Mouse (Mus musculus) lung, postnatal 4 days (tissue): Measurements from ENCODE around the gene Anxa4.

Experiments
- DNase-seq, 2 experiments: peaks; one replicate each; pipeline ENCODE4 v3.0.0; 2021

The Anxa4 gene

DNA sequence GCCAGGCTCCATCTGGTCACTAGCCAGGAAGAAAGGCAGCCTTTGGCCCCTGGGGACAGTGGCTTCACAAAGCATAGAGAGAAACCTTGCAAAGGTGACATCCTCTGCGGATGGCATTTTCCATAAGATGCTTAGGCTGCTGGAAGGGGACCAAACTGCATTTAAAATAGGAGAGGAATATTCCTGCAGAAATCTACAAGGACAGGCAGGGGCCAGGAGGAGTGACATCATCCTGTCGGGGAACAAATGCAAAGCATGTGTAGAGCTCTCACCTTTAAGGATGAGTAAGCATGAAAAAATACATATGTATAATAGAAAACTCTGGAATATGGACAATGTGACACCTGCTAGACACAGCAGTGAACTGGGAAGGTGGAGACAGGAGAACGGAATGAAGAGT lies 7.1 kb upstream of the Anxa4 start:
- DNase-seq: no peak

GRCm38 (mm10) chr6:86797455-86797854 lies 4.1 kb upstream of the Anxa4 start:
- peak in 1 of 2 experiments; percentile 36 for DNase-seq

DNA sequence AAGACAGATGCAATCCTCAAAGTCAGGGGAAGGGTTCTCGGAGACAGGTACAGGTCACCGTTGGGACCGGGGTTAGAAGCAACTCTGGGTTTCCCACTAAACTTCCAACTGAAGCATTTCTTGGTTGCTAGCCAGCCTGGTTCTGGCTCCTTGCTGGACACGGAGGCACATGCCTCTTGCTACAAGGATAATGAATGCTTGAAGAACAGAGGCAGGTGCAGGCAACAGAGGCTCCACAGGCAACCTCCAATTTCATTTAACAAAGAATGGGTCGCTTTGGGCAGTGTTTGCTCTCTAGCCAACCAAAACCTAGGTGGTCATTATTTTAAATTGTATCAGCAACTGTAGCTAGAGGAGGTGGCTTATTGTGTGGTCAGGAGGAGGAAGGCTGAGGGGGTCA lies 573 bp upstream of the Anxa4 start:
- no peak for DNase-seq

GRCm38 (mm10) chr6:86790351-86790943 lies 2.9 kb downstream of the Anxa4 start:
- peak in 1 of 2 experiments; percentile 18 for DNase-seq

- DNase-seq: peak in 1 of 2 experiments; percentile 46
Observed at GRCm38 (mm10) chr6:86788242-86788641, 5.1 kb downstream of the Anxa4 start.

DNA sequence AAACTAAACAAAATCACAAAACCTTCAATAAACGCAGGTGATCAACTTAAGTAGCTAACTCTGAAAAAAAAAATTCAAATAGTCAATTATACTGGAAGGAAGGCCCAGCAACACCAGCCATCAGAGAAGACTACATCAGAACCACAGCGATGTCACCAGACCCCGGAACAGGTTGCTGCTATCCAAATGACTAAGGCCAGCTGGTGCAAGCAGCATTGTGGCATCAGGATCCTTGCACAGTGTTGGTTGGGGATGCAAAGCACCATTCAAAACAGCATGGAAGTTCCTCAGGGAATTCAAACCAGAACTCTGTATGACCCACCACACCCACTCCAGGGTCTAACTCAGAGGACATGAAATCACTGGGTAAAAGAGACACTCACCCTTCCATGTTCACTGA lies 6.8 kb downstream of the Anxa4 start:
- no peak for DNase-seq

- peak in 1 of 2 experiments; percentile 15 for DNase-seq
Observed at GRCm38 (mm10) chr6:86784739-86785138, 8.6 kb downstream of the Anxa4 start.

GRCm38 (mm10) chr6:86782342-86782741 lies 11.0 kb downstream of the Anxa4 start:
- DNase-seq: no peak

GRCm38 (mm10) chr6:86781361-86781957 lies 11.9 kb downstream of the Anxa4 start:
- DNase-seq: no peak

DNA sequence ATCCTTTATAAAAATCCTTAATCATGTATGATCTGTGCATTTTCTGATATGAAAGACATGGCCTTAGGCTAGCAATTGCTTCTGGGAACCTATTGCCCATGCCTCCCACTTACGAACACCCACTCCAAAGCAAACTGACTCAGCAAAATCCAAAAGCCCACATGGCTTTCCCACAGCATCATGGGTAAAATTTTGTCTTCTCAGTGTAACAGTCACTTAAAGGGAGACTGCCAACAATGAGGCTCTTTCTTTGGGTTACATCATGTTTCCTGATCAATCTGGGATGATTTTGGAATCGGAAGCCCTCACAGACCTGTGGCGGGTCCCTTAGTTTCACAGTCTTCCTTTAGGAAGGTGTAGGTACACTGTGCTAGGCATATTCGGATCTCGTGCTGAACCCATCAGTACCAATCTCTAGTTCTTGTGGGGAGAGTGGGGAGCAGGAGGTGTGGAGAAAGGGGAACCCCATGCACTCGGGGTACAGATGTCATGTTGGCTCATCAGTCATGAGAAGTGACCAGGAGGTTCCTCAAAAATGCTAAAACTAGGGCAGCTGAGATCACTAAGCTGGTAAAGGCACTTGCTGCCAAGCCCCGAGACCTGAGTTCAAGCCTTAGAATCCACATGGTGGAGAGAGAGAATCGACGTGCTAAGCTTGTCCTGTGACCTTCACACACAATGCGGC lies 14.3 kb downstream of the Anxa4 start:
- DNase-seq: no peak

DNA sequence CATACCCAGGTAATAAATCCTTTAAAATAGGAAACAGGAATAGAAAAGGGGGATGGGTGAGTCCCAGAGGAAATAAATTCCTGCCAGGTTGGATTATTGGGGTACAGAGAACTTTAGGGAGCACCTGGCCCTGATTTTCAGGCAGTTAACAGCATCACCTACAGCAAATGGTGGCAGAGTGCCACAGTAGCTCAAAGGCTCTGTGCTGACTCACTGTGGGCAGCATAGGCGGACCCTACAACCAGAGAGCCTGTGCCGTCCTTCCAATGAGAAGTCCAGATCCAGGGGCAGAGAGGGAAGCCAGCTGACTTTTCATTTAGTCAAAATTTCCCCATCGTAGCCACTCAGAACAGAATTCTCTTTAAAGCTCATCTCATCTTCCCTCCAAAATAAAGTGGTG lies 16.2 kb downstream of the Anxa4 start:
- no peak for DNase-seq

DNA sequence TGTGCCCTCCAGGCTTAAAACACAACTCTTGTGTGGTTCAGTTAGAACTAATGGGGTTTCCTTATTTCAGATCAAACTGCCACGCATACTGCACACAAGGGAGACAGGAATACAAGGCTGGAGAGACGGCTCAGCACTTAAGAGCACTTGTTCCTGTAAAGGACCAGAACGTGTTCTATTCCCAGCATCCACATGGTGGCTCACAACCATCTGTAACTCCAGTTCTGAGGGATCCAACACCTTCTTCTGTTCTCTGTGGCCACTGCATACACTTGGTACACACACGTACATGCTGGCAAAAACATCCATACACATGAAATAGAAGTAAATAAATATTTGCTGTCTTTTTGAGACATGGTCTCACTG lies 16.7 kb downstream of the Anxa4 start:
- no peak for DNase-seq

DNA sequence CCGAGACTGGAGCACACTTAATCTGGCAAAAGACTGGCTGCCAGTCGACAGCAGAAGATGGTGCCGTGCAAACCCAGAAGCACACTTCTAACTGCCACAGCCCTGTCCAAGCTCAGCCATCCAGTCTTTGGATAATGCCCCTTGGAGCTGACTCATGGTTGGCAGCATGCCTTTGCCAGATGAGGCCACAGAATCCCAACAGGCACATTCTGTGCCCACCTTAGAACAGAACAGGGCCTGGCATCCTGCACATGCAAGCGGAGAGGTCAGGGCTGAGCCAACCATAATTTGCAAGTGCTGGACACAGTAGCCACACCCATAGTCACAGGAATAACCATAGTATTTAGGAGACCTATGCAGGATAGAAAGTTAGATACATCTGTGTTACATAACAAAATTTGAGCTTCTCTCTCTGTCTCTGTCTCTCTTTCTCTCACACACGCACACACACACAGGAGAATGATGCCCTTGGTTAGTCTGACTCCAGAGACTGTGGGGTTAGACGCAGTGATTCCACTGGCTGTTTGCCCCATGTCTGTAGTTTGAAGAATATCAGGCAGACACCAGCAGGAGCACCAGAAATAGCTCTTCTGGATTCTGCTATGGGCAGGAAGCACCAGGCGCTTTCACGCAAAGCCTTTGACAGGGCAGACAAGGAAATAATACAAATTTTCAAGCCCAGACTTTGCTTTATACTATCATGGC lies 17.2 kb downstream of the Anxa4 start:
- DNase-seq: no peak

- no peak for DNase-seq
Observed at GRCm38 (mm10) chr6:86774937-86775336, 18.4 kb downstream of the Anxa4 start.

DNA sequence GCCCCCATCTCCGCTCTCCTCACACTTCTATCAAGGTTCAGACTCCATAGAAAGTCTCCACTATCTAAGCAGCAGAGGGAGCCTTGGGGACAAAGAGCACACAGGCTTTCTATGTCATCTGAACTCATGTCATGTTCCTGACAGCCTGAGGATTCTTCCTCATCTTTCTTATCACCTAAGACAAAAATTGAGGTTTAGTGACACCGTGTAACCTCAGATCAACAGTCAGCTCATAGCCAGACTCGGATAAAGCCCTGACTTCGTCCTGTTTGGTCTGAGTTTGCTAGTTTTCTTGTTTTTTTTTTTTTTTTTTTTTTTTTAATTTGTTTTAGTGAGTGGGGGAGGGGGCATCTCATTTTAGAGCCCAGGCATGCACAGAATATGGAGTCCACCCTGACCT lies 19.6 kb downstream of the Anxa4 start:
- no peak for DNase-seq

DNA sequence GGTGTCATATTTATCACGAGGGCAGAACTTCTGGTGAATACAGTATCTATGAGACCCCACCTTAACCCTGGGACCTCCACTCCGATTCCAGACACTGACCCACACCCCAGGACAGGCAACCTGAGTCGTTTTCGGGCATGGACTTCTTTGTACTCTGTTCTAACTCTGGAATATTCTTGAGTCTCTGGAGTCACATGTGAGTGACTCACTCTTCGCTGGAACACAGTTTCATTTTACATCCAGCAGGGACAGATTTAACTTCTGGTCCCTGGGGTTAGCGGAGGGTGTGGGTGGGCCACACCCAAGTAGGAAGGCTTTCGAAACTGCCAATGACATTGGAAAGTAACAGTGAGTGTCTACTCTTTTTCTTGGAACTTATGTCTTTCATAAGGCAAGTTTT lies 20.8 kb downstream of the Anxa4 start:
- no peak for DNase-seq

DNA sequence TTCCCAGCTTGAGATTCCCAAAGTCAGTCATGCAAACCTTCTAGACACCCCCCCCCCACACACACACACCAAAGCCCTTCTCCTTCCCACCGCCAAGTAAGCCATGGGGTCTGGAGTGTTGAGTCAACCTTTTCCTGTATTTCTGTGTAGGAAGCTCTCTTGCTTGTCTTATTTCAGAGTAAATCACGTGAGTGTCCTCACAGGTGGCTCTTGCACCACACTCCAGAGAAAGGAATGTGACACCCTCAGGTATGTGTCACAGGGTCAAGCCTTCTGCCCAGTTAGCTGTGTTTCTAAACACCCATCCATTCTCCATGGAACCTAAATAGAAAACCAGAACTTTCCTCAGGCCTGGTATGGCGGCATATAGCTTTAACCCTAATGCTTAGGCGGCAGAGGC lies 24.4 kb downstream of the Anxa4 start:
- peak in 1 of 2 experiments; percentile 34 for DNase-seq

- no peak for DNase-seq
Observed at GRCm38 (mm10) chr6:86768186-86768776, 25.1 kb downstream of the Anxa4 start.

DNA sequence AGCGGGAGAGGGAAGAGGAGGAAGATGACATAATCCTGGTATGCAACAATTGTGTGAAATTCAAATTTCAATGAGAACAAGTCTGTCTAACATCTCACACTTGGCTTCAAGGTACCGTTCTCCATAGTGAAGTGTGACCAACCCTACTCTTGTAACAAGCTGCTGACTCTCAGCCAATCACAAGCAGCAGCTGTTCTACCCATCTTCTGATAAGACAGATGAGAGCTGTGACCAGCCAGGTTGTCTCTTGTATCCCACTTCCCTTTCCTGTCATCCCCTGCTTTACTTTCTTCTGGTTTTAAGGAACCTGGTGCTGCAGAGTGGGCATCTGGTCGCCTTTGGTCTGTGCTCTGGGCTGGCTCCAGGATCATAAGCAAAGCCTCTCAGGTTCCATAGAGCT lies 25.9 kb downstream of the Anxa4 start:
- DNase-seq: no peak

DNA sequence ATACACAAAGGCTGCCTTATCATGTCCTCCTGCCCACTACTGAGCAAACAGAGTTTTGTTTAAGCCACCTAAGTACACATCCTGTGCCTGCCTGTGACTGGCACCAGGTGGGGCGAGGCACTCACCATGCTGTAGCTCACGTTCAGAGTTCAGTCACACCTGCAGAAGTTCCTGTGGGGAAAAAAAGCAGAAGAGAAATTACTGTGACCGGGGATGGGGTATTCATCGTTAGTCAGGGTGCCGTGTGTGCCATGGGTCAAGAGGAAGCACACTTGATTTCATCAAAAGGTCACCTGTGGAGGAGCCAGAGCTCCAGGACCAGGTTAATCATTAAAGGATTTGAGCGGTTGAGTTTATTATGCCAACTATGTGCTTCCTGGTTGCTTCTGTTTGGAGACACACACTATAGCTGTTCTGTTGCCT lies 27.7 kb downstream of the Anxa4 start:
- peak in 1 of 2 experiments; percentile 46 for DNase-seq

DNA sequence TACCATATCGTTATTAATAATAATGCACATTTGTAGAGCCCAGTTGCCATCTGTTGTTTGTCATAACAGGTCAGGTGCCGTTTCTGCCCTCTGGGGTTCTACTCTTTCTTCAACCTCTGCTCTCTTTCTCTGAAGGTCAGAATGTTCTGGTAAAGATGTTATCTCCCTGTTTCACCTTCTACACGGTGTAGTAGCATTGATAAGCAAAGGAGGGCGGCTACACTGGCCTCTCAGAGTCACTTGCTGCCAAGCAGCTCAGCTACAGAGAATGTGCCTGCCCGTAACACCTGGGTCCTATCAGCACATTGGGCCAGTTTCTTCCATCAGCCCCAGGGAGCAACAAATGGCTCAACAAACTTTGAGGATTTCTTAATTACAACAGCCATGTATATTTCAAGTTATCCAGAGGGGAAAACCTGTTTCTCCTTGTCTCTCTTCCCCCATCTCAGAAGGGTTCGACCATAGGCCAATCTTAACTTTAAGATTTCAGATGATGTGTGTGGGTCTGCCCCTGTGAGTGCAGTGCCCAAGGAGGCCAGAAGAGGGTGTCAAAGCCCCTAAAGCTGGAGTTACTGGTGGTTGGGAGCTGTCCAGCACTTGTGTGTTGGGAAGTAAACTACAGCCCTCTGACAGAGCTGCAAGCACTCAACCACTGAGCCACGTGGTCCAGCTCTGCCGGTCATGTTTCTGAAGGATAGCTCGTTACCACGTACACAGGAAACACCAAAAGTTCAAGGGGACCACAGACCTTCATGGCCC lies 39.1 kb downstream of the Anxa4 start:
- no peak for DNase-seq

- no peak for DNase-seq
Observed at GRCm38 (mm10) chr6:86752843-86753485, 40.4 kb downstream of the Anxa4 start.
